In the genomic region with DNA sequence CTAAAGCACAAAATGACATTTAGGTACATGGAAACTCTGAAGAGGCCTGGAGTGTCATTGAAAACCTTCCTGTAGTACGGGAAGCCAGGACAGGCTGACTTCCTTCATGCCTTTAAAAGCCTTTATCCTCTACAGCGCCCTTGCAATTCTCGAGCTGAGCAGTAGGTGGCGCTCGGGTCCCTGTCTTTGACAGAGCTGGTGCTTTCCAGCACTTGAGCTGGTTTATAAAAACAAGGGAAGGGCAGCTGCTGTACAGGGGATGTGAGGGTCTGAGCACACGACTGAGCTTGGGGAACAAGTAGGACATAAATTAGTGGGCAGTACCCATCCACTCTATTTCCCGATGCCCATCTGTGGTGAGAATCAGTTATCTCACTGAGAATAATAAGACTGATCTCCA, we compare ENCODE assay signal across 8 mouse cellular contexts.
DNase-seq lines count a peak whose midpoint lies in the region; ATAC-seq lines count a peak whose summit lies in the region.

No protein-coding gene starts in this region.

- peak; percentile 67 for ATAC-seq in megakaryocyte, adult 5-6 weeks (ENCODE audit: poor library complexity, severe bottlenecking)

- peaks cover 25% of the 10 kb centered on the region for H3K27me3 ChIP-seq in hindbrain, embryonic 10.5 days (ENCODE audit: insufficient read depth, poor library complexity, severe bottlenecking)

- peak; percentile 89 for DNase-seq in Muller cell, postnatal 12 days (ENCODE audit: inconsistent ontology term)
- DNase-seq in cerebellum, adult 18-20 months = peak; percentile 93 to 94
- peak; percentile 94 to 100 for DNase-seq in frontal cortex, adult 2 months (ENCODE audit: extremely low spot score in 1 of 2, low spot score in 1 of 2)
- peak; percentile 96 for DNase-seq in hindbrain, embryonic 10.5 days (ENCODE audit: low spot score)
- DNase-seq in layer of hippocampus, postnatal 14 days (ENCODE audit: low spot score in 2 of 2) = peak; percentile 97 to 98
- peak; percentile 95 for DNase-seq in right cerebral cortex, adult 18-20 months
- peak; percentile 95 for DNase-seq in urinary bladder, postnatal 10 days (ENCODE audit: low spot score)

- peaks cover 64% of the 10 kb centered on the region for H3K4me1 ChIP-seq in hindbrain, embryonic 10.5 days (replicated peaks)

- WGBS in hindbrain, embryonic 10.5 days = 8% methylated on average over 7 of the region's 7 CpGs

- H3K27ac ChIP-seq in hindbrain, embryonic 10.5 days = no peak overlapping the region

- no peaks in the 10 kb centered on the region for H3K36me3 ChIP-seq in hindbrain, embryonic 10.5 days

- no peak overlapping the region for H3K4me3 ChIP-seq in hindbrain, embryonic 10.5 days

- H3K9me3 ChIP-seq in hindbrain, embryonic 10.5 days = no peaks in the 10 kb centered on the region
